Mouse (Mus musculus): ENCODE results near the gene Tex26. TPM values are rescaled to one million over a fixed set of nuclear protein-coding genes. Genes with fewer than 3 reads are reported as not detected.

Gene Tex26
- polyA plus RNA-seq, 1 experiment: 1.4 TPM

- DNase-seq (ENCODE audit: low read depth): peak; percentile 94
- TF ChIP-seq CTCF (IDR thresholded peaks at IDR 0.05; ENCODE audit: borderline replicate concordance, extremely low read depth, insufficient read depth, insufficient read length) (no peak), POLR2A (IDR thresholded peaks at IDR 0.05; ENCODE audit: borderline replicate concordance, extremely low read depth, insufficient read depth, insufficient read length, poor library complexity, severe bottlenecking) (no peak)
Observed at GRCm38 (mm10) chr5:149513438-149514086, 74.1 kb downstream of the Tex26 start.

DNA sequence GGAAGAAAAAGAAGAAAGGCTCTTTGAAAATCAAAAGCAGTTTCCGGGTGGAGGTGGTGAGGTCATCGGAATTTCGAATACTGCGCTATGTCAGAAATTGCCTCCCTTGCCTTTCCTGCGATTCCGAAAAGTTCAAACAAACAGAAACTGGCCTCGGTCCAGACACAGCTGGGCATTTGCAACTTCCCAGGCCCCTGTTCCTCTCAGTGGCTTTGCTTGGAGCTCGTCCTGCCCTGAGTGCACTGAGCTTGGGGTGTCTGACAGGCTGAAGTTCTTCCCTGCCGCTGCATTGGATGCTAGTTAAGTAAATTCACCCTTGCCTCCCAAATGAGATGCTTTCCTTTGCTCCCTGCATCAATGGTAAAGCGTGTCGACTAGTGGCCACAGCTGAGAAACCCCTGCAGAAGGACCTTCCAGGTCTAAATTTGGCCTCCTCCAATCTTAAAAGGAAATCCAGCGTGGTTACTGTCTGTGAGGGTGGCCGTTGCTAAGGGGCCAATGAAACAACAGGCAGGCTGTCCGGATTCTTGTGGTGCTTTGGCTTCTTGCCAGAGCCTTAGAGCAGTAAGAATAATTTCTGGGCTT is 74.7 kb downstream of the Tex26 start:
- no peak for TF ChIP-seq POLR2A (IDR thresholded peaks at IDR 0.05; ENCODE audit: borderline replicate concordance, extremely low read depth, insufficient read depth, insufficient read length, poor library complexity, severe bottlenecking)
- TF ChIP-seq CTCF (IDR thresholded peaks at IDR 0.05; ENCODE audit: borderline replicate concordance, extremely low read depth, insufficient read depth, insufficient read length): peak; percentile 36; the same call in 1 of the 2 replicates

DNA sequence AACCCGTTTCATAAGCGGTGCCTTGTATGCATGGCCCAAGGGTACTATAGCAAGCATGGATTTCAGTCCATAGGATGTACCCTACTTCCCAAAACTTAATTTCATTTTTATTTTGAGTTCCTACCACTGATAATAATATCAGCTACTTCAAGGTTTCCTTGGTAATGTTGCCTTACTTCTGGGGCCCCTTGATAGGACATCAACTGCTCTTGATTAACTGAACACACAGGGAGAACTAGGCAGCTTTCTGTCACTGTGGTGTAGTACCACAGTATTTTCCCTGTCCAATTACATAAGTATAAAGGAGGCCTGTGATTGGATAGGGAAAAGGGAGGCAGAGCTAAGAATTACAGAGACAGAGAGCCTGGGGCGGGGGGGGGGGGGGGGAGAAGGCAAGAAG is 75.4 kb downstream of the Tex26 start:
- DNase-seq (ENCODE audit: low read depth): peak; percentile 57
- TF ChIP-seq POLR2A (IDR thresholded peaks at IDR 0.05; ENCODE audit: borderline replicate concordance, extremely low read depth, insufficient read depth, insufficient read length, poor library complexity, severe bottlenecking) (no peak), CTCF (IDR thresholded peaks at IDR 0.05; ENCODE audit: borderline replicate concordance, extremely low read depth, insufficient read depth, insufficient read length) (no peak)

More for the DNA sequence above, 74.7 kb downstream of the Tex26 start:
- DNase-seq (ENCODE audit: low read depth): peak; percentile 96

GRCm38 (mm10) chr5:149517116-149517515 is 77.7 kb downstream of the Tex26 start:
- peak; percentile 94 for DNase-seq (ENCODE audit: low read depth)
- TF ChIP-seq POLR2A (IDR thresholded peaks at IDR 0.05; ENCODE audit: borderline replicate concordance, extremely low read depth, insufficient read depth, insufficient read length, poor library complexity, severe bottlenecking) (no peak), CTCF (IDR thresholded peaks at IDR 0.05; ENCODE audit: borderline replicate concordance, extremely low read depth, insufficient read depth, insufficient read length) (no peak)

Other genes with a start within 250 kb of the Tex26 start
- 11.4 and 12.7 TPM in 2 replicates for gene Alox5ap, start 174.9 kb upstream of the Tex26 start, polyA plus RNA-seq (2012; rRNA removed)
- 2.0 and 3.5 TPM in 2 replicates for gene Medag, start 27.9 kb upstream of the Tex26 start, polyA plus RNA-seq (2012; rRNA removed)
- gene Wdr95, start 89.0 kb downstream of the Tex26 start, polyA plus RNA-seq (2012; rRNA removed): 0.37 and 0.42 TPM in 2 replicates
- 67.6 and 99.0 TPM in 2 replicates for gene Hsph1, start 196.7 kb downstream of the Tex26 start, polyA plus RNA-seq (2012; rRNA removed)
- gene B3glct, start 238.6 kb downstream of the Tex26 start, polyA plus RNA-seq (2012; rRNA removed): 18.0 and 20.4 TPM in 2 replicates